ENCODE assay signal across 25 mouse cellular contexts in genomic region chr12:39695322-39695721, GRCm38 (mm10).
"Had no signal": no experiment of that assay in that cellular context is flagged by ENCODE, and none has a peak within 500 bp of the region (broad histone marks: within the 10 kb centered on the region; RNA-seq: fewer than 3 reads in every experiment).

No protein-coding gene starts in this region.

- H3K27ac ChIP-seq: heart, embryonic 10.5 days; hindbrain, embryonic 10.5 days; hindbrain, embryonic 12.5 days; hindbrain, embryonic 15.5 days; hindbrain, postnatal 0 days; kidney, embryonic 15.5 days; kidney, postnatal 0 days; limb, embryonic 13.5 days; limb, embryonic 15.5 days; liver, embryonic 12.5 days; liver, embryonic 14.5 days had no signal

- H3K9ac ChIP-seq: heart, embryonic 12.5 days; hindbrain, embryonic 12.5 days; hindbrain, embryonic 15.5 days; kidney, embryonic 15.5 days; limb, embryonic 13.5 days; limb, embryonic 15.5 days; liver, embryonic 12.5 days; liver, embryonic 14.5 days had no signal

- H3K4me3 ChIP-seq: heart, embryonic 10.5 days; heart, embryonic 12.5 days; hindbrain, embryonic 10.5 days; hindbrain, embryonic 12.5 days; hindbrain, embryonic 15.5 days; kidney, embryonic 15.5 days; limb, embryonic 13.5 days; limb, embryonic 15.5 days; liver, embryonic 12.5 days had no signal

- ATAC-seq: hindbrain, postnatal 0 days; intestine, embryonic 16.5 days; liver, embryonic 12.5 days had no signal

- H3K9me3 ChIP-seq: heart, embryonic 10.5 days; heart, embryonic 12.5 days; hindbrain, embryonic 10.5 days; hindbrain, embryonic 12.5 days; hindbrain, embryonic 15.5 days; kidney, embryonic 15.5 days; limb, embryonic 13.5 days; limb, embryonic 15.5 days; liver, embryonic 12.5 days had no signal

- H3K27me3 ChIP-seq: heart, embryonic 12.5 days; hindbrain, embryonic 12.5 days; hindbrain, embryonic 15.5 days; kidney, embryonic 15.5 days; limb, embryonic 13.5 days; limb, embryonic 15.5 days; liver, embryonic 12.5 days had no signal

- H3K4me1 ChIP-seq: heart, embryonic 10.5 days; heart, embryonic 12.5 days; hindbrain, embryonic 10.5 days; hindbrain, embryonic 12.5 days; hindbrain, embryonic 15.5 days; kidney, embryonic 15.5 days; limb, embryonic 13.5 days; limb, embryonic 15.5 days; liver, embryonic 12.5 days had no signal

- H3K36me3 ChIP-seq: heart, embryonic 10.5 days; heart, embryonic 12.5 days; hindbrain, embryonic 10.5 days; hindbrain, embryonic 12.5 days; hindbrain, embryonic 15.5 days; kidney, embryonic 15.5 days; limb, embryonic 13.5 days; limb, embryonic 15.5 days; liver, embryonic 12.5 days had no signal

- H3K4me2 ChIP-seq: heart, embryonic 12.5 days; hindbrain, embryonic 12.5 days; hindbrain, embryonic 15.5 days; kidney, embryonic 15.5 days; limb, embryonic 13.5 days; limb, embryonic 15.5 days; liver, embryonic 12.5 days had no signal

- DNase-seq: gastrocnemius, postnatal 25 days; heart, adult 18-20 months; heart, postnatal 10 days; heart, postnatal 4 days; kidney, adult 11 months; kidney, adult 2 months; kidney, adult 9 months; kidney, postnatal 14 days; kidney, postnatal 36 days; layer of hippocampus, adult 9-11 months; layer of hippocampus, postnatal 36 days; left cerebral cortex, postnatal 4 days had no signal
